Mouse (Mus musculus) right cerebral cortex, adult 2 months (tissue): Measurements from ENCODE around the gene Prnd.
A peak's percentile ranks its signal among the peaks of the same experiment; 100 is the strongest.

Experiments used
- DNase-seq, 2 experiments: peaks; one replicate each; pipeline ENCODE4 v3.0.0; 2021 to 2022; ENCODE audit warnings: low spot score in 2 of 2

Prnd gene

DNA sequence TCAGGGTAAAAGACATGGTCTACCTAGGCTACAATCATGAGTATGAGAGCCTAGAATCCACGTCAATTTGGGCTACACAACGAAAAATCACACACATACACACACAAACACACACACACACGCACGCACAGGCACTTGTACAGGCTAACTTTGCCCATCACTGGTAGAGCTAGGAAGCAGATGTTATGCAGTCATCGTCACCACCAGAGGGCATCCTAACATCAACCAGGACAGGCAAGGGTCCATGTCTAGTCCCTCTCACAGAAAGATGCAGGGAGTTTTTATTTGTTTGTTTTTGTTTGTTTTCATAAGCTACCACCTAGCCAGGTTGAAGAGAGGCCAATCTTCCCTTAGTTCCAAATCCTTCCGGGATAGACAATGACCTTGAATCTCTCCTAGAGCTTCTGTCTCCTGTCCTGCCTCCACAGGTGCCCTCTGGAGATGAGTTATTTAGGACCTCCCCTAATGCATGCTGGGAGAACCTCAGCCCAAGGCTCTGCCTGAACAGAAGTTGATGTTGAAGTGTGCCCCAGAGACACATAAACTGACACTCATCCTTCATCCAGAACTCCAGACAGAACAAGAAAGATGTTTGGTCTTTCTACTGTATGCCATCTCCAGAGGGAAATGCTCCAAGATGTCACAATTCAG, 32.0 kb downstream of the Prnd start:
- DNase-seq: peak; percentile 63 to 68

GRCm38 (mm10) chr2:131987950-131988349, 37.3 kb downstream of the Prnd start:
- no peak for DNase-seq

- DNase-seq: no peak
Observed at GRCm38 (mm10) chr2:131988550-131988949, 37.9 kb downstream of the Prnd start.

- no peak for DNase-seq
Observed at GRCm38 (mm10) chr2:131992487-131992886, 41.8 kb downstream of the Prnd start.

DNA sequence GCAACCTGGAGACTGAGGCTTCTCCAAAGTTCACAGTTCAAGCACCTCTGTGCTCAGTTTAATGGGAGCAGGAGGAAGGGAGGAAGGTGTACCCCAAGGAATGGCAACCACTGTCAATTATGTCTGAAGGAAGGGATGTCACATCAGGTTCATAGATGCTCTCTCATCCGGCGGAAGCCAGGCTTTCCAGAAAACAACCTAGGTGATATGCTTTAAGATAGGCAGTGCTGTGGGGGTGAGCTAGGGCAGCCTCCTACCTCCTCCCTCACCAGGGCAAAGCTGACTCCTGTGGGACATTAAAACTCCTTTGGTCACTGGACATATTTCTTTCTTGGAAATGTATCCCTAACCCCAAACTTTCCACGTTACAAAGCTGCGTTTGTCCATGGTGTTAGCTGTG, 42.5 kb downstream of the Prnd start:
- DNase-seq: no peak

DNA sequence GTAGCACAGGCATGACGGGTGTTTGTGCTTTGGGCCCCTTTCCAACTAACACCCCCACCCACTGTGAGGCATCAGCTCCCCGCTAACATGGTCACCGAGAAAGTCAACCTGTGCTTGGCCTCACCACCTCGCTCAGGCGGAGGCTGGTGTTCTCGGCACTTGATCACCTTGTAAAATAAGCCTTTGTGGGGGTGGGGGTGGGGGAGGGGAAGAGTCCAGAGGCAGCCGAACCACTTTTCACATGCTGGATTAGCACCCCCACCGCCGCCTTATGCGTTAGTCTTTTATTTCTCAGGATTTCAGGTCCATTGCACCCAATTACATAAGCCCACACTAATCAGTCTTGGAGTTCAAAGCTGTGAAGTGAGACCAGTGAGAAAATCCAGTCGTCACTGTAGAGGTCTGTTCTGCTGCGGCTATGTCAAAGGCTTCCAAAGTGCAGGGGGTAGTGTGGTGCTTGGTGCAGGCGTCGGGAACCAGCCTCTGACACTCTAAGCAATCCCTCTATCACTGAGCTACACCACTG, 43.0 kb downstream of the Prnd start:
- no peak for DNase-seq

- no peak for DNase-seq
Observed at GRCm38 (mm10) chr2:131994971-131995370, 44.3 kb downstream of the Prnd start.

GRCm38 (mm10) chr2:131995742-131996141, 45.1 kb downstream of the Prnd start:
- DNase-seq: peak; percentile 50 to 60

GRCm38 (mm10) chr2:131996369-131996768, 45.7 kb downstream of the Prnd start:
- DNase-seq: peak in 1 of 2 experiments; percentile 26

- DNase-seq: no peak
Observed at GRCm38 (mm10) chr2:131997356-131997755, 46.7 kb downstream of the Prnd start.

DNA sequence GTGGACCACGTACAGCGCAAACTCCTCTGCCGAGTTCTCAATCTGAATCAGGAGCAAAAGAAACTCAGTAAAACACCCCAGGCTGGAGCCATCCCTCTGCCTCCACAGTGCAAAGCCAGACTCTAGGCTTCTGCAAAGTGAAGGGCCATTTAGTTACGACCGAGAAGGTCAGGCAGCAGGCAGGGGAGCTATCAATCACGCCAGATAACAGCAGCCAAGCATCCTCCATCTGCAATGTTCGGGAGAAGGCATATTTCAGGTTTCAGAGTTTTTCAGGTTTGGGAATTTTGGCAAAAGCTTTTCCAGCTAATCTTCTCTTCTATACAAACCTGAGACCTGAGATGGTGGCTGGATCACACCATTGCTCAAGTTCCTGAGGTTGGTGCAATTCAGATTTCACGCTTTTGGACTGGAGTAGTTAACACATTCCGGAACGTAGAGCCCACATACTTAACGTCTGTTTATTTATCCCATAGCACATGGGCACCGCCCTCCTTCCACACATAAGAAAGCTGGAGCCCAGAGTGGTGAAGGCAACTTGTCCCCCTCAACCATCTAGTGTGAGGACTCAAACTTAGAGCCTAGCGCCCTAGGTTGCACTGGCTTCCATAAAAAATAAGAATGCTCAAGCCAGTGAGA, 51.2 kb downstream of the Prnd start:
- no peak for DNase-seq

DNA sequence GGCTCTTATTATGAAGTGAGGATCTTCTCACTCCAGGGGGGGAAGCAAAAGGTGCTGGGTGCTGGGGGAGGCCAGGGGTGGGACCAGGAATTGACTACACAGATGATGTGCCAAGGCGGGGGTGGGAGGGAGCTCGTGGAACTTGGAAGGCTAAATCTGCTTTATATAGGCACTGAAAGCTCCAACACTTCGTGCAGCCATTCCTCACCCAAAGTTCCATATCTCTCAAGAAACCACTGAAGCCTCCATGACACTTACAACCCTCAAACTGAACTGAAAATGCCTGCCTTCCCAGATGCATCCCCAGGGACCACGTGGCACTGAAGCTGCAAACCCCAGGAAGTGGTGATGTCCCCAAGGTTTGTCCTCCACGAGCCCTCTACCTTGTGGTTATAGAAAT, 53.3 kb downstream of the Prnd start:
- DNase-seq: no peak

DNA sequence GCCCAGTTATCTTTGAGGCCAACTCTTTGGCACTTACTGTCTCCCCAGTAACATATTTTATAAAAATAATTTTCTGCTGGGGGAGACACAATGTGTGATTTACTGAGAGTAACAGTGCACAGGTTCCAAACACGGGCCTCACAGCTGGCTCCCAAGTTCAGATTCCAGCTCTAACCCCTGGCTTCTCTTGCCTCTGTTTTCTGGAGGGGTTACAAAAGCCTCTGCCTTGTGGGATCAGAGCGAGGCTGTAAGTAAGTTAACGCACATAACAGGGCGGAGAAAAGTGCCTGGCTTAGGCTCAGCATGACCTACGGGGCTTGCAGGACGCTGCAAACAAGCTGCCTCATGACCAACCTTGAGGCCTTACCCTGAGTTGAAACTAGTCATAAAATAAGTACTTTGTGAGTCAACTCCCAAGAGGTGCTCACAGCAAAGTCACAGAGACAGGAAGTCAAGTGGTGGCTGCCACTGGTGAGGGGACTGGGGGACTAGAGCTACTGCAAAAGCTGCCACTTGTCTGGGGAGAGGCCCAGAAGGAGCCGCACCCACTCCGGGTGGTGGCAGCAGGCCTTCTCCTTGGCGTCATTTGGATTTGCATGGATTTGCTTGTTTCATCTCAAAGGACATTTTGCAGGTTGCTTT, 54.0 kb downstream of the Prnd start:
- no peak for DNase-seq

DNA sequence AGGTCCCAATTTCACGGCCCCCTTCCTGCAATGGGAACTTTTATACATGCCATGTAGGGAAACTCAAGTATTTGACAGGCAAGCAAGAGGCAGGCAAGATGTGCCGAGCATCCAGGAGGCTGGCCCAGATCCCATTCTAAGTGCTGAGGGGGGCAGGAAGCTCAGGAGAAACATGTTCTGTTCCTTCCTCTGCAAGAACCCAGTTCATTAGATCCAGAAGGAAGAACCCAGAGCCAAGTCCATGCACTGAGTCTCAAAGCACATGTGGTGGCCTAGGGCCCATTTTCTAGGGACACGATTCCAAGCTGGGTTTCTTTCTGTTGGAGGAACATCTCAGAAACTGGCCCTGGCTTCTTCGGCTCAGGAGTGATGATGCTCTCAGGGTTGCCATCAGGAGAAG, 54.8 kb downstream of the Prnd start:
- DNase-seq: no peak
